Mouse (Mus musculus): Measurements from ENCODE around the gene Gm10447. TPM values are rescaled to one million over a fixed set of nuclear protein-coding genes. Genes with fewer than 3 reads are reported as not detected.

The Gm10447 gene
- total RNA-seq, 2 experiments from 2014 or later = 0.10 TPM; not detected in 1

GRCm38 (mm10) chr11:53411738-53412137 lies 45.2 kb downstream of the Gm10447 start:
- DNase-seq = peak in 1 of 2 experiments; percentile 40

More at GRCm38 (mm10) chr11:53411738-53412137, 45.2 kb downstream of the Gm10447 start:
- intact Hi-C loops (cut with DNase I) = loop anchor here (5.0 kb wide), 1 partner anchor 56 kb away; no protein-coding TSS in a partner anchor

Small RNA genes lying within 50 kb of the gene (microRNA-seq; reads per million reads assigned to microRNA genes)
- gene Mir6920 = 0 reads per million in 2 experiments

Other genes starting within 250 kb of the Gm10447 start
- gene Hspa4, start 156.7 kb downstream of the Gm10447 start, total RNA-seq (2021) = 100 to 1,000 TPM; 128 to 136 TPM
- gene Zcchc10, start 132.4 kb downstream of the Gm10447 start, total RNA-seq (2021) = 1 to 10 TPM; 7.5 to 8.1 TPM
- gene Aff4, start 106.3 kb downstream of the Gm10447 start, total RNA-seq (2021) = 100 to 1,000 TPM; 127 to 129 TPM
- not detected for gene Leap2, start 33.9 kb downstream of the Gm10447 start, total RNA-seq (2021)
- gene Uqcrq, start 26.3 kb downstream of the Gm10447 start, total RNA-seq (2021) = 1,000 to 10,000 TPM; 2,089 to 2,111 TPM
- under 1 TPM; 0.14 to 0.32 TPM for gene Gdf9, start 26.1 kb downstream of the Gm10447 start, total RNA-seq (2021)
- gene Shroom1, start 95 bp upstream of the Gm10447 start, total RNA-seq (2021) = under 1 TPM; 0.55 to 0.69 TPM
- gene Gm9837, start 13.4 kb upstream of the Gm10447 start, total RNA-seq (2021) = not detected
- gene Gm9945, start 23.1 kb upstream of the Gm10447 start, total RNA-seq (2021) = not detected
- under 1 TPM; 0.10 TPM for gene Sowaha, start 23.2 kb upstream of the Gm10447 start, total RNA-seq (2021)
- 10 to 100 TPM; 62.5 to 62.7 TPM for gene Sept8, start 62.1 kb upstream of the Gm10447 start, total RNA-seq (2021)
- 10 to 100 TPM; 12.3 to 14.4 TPM for gene Kif3a, start 110.3 kb upstream of the Gm10447 start, total RNA-seq (2021)
- gene Il4, start 161.6 kb upstream of the Gm10447 start, total RNA-seq (2021) = not detected
- gene Il13, start 177.6 kb upstream of the Gm10447 start, total RNA-seq (2021) = not detected

Data from heart, postnatal 10 days (tissue).